Mouse (Mus musculus): Measurements from ENCODE around the gene 4933427D14Rik. TPM values are rescaled to one million over a fixed set of nuclear protein-coding genes. Genes with fewer than 3 reads are reported as not detected.

4933427D14Rik gene
- total RNA-seq, 2 experiments from 2014 or later: 36.3 to 37.6 TPM

DNA sequence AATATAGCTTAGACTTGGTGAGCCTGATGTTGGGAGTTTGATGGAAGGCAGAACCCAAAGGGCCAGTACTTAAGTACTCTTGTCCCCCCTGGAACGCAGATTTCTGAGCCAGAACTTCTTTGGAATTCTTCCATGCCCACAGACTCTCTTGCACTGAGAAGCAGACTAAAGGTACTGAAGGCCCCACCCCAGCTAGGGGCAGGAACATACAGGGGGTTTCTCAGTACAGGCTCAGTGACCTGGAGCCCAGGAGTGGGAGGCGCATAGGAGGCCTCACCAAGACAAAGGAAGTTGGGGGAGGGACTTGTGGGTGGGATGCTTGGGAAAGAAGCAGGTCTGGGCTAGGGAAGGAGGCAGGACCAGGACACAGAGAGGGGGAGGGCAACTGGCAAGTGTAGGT lies 56.1 kb downstream of the 4933427D14Rik start:
- intact Hi-C loops (cut with DNase I): no loop called here
- DNase-seq: no peak

DNA sequence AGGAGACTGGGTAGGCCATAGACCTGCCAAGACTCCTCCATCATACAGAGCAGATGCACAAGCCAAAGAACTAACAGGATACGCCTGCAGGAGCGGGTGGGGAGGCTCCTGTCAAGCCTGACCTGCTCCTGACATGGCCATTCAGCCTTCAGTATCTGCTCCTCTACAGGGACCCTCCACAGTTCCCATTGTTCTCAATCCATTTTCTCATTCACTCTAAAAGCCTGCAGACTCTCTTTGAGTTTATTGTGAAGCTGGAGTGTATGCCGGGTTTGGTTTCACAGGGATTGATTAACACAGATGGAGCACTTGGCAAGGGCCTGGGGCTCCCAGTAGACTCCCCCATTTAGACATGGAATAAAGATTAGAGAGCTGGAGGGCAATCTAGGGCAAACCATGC lies 59.3 kb downstream of the 4933427D14Rik start:
- intact Hi-C loops (cut with DNase I): no loop called here
- DNase-seq: no peak

DNA sequence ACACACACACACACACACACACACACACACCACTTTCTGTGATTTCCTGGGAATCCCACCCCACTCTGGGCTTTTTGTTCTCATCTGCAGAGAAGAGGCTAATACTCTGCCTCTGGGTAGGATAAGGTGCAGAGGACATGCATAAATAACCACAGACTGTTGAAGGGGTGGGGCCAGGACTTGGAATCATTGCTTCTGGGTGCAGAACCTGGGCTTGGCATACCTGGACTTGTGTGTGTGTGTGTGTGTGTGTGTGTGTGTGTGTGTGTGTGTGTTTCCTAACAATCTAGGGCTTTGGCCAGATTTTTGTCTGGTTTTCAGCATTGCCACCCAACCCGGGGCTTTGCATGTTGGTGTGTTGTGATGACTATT lies 61.4 kb downstream of the 4933427D14Rik start:
- intact Hi-C loops (cut with DNase I): no loop called here

DNA sequence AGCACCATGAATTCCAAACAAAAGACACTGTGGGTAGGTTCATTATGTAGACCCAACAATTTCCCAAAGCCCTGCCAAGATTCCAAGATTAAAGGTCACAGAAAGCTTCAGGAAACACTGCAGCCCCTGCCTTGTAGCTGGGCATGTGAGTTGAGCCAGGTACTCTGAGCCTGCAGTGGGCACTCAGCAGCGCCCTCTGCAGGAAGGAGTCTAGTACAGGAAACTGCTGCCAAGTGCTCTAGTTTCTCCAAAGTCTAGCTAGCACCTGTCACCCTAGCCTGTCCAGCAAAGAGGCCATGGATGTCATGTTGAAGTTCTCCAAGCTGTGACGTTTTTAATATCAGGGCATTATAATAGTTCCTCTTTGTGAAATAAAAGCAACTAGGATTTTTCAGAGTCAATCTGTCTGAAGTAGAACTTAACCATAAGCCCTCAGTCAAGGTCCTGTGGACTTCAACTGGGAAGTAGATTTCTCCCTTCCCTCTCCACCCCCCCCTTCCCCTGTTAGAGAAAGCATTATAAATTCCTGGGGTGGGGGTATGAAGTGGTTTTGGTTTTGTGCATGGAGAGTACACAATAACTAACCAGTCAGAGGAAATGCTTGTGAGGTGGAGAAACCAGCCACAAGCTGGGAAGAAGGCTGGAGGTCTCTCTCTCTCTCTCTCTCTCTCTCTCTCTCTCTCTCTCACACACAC lies 61.9 kb downstream of the 4933427D14Rik start:
- no peak for DNase-seq
- intact Hi-C loops (cut with DNase I): no loop called here

More for the DNA sequence above, 61.4 kb downstream of the 4933427D14Rik start:
- no peak for DNase-seq

DNA sequence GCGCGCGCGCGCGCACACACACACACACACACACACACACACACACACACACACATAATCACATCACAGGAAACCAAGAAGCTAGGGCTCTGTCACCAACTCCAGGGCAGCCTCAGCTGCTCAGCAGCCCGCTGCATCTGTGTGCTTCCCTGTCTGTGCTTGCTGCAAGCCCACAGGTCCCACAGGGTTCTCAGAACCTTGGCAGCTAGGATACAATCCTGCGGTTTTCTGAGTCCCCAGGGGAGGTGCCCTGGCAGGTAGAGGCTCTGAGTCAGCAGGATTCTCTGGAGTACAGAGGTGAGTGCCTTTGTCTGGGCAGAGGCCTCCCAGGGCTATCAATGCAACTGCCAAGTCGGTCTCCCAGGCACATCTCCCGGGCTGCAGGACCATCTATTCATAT lies 64.4 kb downstream of the 4933427D14Rik start:
- intact Hi-C loops (cut with DNase I): loop anchor here (5.0 kb wide), 1 partner anchor 91 kb away; no protein-coding TSS in a partner anchor
- no peak for DNase-seq

DNA sequence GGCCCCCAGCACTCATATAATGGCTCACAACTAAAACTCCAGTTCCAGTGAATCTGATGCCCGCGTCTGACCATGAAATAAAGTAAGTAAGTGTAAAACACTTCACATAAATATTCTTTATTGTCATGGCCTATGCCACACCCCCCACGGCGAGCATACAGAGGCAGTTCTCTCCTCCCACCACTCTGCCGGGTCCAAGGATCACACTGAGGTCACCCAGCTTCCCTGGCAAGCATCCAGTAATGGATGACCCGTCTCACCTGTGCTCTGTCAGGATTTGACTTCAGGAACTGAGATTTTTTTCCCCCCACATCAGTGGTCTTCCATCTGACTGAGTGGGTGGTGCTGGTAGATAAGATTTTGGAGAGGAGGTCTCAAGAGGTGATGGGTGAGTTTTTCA lies 67.1 kb downstream of the 4933427D14Rik start:
- DNase-seq: no peak
- intact Hi-C loops (cut with DNase I): loop anchor here (5.0 kb wide), 1 partner anchor 88 kb away; no protein-coding TSS in a partner anchor

DNA sequence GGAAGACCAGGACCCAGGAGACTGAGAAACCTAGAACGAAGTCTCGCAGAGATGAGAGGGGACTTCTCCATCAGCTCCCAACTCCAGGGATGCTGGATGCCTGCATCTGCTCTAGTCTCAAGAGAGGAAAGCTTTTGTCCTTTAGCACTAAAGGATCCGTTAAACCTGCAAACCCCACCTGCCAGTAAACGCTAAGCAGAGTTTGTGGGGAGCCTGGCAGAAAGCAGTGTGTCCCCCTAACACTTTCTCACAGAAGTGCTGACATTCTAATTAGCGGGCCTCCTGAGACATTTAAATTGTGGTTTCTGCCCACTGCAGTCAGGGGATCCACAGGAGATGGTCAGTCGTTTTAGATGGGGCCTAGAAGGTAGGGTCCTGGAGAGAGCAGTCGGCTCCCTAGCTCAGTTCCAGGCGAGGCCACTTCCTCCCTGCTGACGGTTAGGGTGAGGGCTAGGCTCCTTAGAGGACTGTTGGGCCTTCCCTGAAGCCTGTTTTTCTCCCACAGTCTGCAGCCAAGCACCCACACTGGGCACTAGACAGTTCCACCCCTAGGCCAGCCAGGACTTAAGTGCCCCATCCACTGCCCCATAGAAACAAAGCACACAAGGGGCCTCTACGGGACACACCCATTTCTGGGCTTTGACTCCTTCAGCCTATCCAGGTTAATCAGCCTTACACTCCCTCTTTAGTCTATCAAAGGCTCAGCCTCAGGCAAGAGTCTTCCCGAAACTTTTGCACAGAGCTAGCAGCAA lies 70.9 kb downstream of the 4933427D14Rik start:
- intact Hi-C loops (cut with DNase I): no loop called here
- DNase-seq: no peak

DNA sequence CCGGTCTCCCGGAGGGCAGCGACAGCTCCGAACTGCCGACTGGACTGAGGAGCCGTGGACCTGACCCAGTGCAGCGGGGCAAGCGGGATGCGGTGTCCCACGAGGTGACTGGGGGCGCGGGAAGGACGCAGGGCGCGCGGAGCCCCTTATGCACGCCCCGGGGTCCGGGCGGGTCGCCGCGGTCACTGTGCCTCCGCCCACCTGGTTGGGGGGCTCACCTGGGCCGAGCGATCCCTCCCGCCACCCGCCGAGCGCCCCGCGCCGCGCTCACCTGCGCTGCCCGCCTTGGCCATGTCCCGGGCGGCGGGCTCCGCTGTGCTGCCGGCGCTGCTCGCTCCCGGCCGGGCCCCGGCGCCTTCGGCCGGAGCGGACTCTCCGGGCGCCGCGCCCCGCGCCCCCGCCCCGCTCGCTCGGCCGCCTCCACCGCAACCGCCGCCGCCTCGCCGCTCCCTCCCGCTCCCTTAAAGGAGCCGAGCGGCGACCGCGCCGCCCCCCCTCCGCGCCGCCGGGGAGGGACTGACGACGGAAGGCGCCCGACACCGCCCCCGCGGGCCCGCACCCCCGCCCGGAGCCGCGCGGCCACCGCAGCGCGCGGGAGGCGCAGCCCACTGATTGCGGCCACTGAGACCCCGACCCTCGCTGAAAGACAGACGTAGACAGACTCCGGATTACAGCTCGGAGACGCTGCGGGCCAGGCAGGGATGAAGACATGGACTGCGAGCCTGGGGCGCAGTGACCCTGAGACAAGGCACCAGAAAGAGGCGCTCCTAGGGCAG lies 71.7 kb downstream of the 4933427D14Rik start, which contains the start of gene Pitpnm3:
TSS of gene Pitpnm3 (minus strand) at position 396 of the 776 bp plus-strand sequence.
- intact Hi-C loops (cut with DNase I): no loop called here
- no peak for DNase-seq

DNA sequence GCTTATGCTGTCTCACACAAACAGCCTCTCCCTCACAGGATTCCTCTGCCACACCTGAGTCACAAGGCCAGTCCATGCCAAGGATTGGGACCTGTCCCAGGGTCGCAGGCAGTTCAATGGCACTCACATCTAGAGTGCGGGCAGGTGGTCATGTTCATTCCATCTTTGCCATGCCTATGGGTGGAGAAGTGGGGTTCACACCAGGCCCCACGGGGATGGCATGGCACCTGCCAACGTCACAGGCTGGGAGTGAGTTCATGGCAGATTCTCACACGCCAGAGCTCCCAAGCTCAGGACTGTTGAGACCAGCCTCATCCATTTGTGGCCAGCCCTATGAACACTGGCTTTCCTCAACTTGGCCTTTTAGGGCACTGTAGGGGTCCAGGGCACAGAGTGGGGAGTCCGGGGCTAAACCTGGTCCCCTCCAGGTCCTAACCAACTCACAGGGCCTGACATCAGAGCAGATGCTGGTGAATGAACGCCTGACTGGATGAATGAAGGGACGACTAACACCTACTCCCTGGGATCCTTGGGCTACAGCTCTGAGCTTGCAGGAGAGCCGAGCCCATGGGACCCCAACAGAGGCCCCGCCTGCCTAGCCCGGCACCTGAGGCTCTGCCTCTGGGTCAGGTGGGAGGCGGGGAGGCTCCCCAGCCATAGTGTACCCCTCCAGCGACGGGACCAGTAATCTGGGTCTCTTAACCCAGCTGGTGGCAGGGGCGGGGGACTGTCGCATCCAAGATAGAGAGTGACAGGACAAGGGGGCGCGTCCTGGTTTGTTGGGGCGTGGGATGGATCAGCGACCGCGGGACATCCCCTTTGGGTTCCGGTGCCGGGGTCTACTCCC lies 72.5 kb downstream of the 4933427D14Rik start:
- no peak for DNase-seq
- intact Hi-C loops (cut with DNase I): no loop called here

DNA sequence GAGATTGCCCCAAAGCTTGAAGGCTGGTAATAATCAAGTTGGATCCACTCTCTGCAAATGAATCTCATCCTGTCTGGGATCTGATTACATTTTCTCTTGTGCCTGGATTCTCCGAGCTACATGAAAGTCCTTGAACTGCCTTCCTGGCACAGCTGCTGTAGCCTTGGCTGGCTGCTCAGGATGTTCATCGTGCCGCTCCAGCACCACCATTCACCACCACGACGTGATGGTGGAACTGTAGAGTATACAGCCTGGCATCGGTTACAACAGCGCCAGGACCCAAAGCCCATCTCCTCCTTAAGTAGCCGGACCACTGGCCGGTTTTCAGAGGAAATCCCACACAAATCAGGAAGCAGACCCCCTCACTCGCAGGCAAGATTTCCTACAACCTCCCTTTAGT lies 74.2 kb downstream of the 4933427D14Rik start:
- intact Hi-C loops (cut with DNase I): no loop called here
- DNase-seq: no peak

DNA sequence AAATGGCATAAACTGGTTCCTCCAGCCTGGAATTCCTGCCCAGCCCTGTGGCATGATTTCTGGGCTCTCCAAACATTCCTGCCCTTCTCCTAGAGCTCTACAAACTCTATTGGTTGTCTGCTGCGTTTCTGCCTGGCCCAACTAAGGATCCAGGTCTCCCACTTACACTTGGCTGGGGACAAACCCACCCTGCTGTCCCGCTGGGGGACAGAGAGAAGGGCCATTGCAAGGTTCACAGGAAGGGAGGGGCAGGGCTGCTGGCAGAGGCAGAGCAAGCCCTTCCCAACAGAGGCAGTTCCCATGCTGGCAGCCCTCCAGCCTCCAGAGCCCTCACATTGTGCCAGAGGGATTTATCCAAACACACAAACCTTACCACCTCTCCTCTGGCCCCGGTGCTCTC lies 75.0 kb downstream of the 4933427D14Rik start:
- peak; percentile 85 for DNase-seq
- intact Hi-C loops (cut with DNase I): no loop called here

DNA sequence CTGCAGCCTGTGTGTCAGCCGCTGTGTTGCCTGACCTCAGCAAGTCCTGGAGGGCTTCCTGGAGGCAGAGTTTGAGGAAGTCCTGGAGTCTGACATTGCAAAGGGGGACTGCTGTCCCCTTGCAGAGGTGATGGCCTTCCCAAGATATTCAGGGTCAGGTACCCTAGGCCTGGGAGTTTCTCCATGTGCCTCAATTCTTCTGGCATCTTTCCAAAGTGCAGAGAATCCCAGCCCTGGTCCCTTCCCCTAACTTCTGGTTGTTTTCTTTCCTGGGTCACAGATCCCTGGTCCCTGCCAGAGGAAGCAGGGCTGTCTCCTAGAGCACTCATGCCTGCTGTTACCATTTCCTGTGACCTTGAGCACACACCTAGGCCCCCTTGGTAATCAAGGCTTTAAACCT lies 75.6 kb downstream of the 4933427D14Rik start:
- intact Hi-C loops (cut with DNase I): no loop called here
- DNase-seq: no peak

DNA sequence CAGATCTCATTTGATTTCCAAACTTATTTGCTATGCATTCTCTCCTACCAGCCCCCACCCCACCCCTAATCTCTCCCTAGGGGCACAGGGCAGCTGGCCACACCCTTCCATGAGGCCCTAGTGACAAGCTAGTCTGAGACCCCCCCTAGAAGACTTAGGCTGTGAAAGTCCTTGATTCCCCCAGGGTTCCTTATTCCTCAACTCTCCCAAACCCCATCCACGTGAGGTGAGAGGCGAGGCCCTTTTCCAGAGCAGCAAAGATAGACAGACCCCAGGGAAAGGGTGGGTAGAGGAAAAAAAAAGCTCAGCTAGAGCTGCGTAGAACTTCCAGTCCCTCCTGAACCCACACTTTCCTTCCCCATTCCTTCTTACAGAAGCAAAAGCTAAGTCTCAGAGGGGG lies 76.4 kb downstream of the 4933427D14Rik start:
- DNase-seq: no peak
- intact Hi-C loops (cut with DNase I): no loop called here

DNA sequence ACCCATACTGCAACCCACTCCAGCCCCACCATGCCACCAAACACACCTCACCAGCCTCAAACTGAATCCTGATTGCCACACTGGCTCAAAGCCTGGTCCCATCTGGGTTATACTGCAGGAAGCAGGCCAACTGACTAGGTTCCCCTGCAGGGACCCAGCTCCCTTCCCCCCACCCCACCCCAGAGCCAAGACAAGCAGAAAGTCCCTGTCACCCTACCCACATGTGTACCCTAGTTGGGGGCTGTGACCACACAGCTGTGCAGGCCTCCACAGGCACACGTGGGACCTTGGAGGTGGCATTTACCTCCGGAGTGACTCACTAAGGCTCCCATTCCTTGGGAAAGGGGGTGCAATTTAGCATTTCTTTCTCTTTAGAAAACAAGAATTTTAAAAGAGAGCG lies 76.8 kb downstream of the 4933427D14Rik start:
- intact Hi-C loops (cut with DNase I): no loop called here
- no peak for DNase-seq

DNA sequence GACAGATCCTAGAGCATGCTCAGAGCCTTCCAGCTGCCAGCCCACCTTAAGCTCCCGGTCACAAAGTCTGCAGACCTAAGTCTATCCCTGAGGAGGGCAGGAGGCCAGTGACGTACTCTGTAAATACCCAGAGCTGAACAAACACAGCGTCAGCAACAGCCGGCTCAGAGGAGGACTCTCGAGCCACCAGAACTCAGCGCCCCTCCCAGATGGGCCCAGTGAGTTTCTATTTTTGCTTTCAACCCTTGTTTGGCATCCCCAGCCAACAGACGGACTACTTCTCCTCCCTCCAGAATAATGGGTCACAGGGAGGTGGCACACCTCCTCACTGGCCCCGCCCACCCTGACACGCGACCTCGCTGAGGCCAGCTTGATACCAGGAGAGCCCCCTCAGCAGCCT lies 77.2 kb downstream of the 4933427D14Rik start:
- intact Hi-C loops (cut with DNase I): no loop called here
- DNase-seq: no peak

DNA sequence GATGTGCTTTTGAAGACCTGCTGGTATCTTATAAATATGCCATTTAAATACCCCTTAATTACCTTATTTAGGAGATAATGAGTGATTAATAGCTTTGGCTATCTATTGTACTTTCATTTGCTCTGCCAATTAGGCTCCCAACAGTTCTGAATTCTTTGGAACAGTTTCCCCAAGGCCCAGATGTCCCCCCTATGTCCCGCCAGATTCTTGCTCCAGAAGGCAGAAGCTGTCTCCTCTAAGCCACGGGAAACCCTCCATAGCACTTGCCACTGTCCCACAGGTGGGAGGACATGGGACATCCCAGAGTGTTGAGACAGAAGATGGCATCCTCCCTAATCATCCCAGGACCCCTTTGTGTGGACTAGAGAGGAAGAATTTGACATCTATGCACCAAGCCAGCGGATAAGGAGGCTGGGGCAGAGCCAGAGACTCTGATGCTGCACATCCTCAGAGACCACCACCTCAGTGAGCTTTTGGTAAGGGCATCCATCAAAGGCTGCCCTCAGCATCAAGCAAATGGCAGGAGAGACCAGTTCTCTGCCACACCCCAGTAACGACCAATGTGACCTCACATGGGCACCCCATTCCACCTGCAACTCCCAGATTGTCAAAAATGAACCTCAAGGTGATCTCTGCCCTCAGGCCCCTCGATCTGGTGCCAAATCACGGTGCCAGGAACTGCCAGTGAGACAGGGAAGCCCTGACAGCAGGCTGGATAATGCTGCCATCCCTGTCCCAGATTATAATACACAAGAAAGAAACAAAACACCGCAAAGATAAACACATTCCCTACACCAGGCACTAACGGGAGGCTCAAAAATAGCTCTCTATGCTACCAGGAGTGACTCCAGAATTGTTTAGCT lies 78.0 kb downstream of the 4933427D14Rik start:
- intact Hi-C loops (cut with DNase I): no loop called here
- DNase-seq: no peak

DNA sequence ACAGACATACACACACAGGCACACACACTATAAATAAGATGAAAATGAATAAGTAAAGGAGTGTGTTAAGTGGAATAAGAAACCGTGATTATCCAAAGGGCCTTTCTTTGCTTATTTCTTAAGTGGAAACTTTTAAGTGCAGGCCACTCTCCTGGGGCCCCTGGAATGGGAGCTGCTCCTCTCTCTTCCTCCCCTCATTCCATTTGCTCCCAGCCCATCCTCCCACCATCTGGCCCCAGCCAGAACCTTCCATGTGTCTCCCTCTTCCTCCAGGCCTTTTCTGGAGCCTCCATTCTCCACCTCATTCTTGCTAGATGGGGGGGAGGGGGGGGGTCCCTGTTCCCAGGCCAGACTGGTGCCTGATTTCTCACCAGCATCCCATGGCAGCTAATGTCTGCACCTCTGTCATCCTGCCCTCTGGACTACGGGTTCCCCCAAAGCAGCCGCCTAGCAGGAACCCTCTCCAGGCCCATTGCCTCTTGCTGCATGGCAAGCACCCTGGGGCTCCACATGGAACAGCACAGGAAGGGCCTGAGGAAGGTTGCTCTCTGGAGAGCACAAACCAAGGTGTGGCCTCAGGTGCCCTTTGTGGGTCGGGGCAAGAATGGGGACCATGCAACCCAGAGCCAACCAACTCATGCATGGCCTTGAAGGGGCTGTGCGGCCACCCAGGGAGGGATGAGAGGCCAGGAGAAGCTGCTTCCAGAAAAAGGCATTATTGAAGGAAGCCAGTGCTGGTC lies 79.6 kb downstream of the 4933427D14Rik start:
- intact Hi-C loops (cut with DNase I): no loop called here
- no peak for DNase-seq

DNA sequence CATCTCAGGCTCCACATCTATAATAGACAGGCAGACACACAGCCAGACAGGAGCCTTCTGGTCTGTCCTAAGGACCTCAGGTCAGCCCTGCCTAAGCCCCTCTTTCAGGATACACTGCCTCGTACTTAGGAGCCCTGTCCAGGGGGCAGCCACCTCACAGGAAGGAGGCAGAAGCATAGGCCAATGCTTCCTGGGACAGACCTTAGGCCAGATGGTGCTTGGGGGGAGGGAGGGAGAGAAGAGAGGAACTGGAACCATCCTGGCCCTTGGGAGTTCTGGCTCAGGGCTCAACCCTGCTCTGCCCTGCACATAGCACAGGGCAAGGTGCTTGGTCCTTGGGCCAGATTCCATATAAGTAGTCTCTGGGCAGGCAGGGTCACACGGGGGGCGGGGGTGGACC lies 81.5 kb downstream of the 4933427D14Rik start:
- intact Hi-C loops (cut with DNase I): no loop called here
- DNase-seq: no peak

DNA sequence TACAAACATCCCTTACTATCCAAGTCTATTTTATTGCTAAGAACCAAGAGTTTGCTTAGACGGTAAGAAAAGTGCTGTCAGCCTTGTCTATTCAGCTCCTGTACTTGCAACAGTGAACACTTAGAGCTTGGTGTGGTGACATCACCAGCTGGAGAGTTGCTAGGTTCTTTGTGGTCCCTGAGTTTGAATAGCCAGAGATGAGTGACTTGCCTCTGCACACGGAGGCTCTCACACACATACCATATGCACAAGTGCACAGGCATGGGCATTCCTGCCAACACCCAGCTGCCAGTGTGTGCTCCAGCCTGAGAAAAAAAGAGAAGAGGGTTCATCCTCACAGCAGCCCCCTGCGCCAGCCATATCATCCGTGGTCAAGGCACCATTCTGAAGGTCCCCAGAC lies 83.7 kb downstream of the 4933427D14Rik start:
- intact Hi-C loops (cut with DNase I): no loop called here

More for the DNA sequence above, 83.7 kb downstream of the 4933427D14Rik start:
- no peak for DNase-seq
